Mouse (Mus musculus) Patski (cell line): ENCODE measurements around the gene Gm8271. TPM values are rescaled to one million over a fixed set of nuclear protein-coding genes. Genes with fewer than 3 reads are reported as not detected.
"Not testable (repeated sequence)": the region's sequence is repeated elsewhere in the genome, so short reads cannot be mapped to it uniquely, and the experiment has no call there.

Experiments
- ATAC-seq: fragments of 100-300 bp; one replicate; pipeline ENCODE4 v1.8.0; 2021
- CTCF ChIA-PET: fragments of 350-600 bp; sonication (Branson Sonifier 250); formaldehyde crosslinking; loops from one replicate; lab custom pipeline; 2022; ENCODE audit warnings: inconsistent platforms; lab: Charles Lee
- POLR2A ChIA-PET: fragments of 350-600 bp; sonication (Branson Sonifier 250); formaldehyde crosslinking; loops from one replicate; lab custom pipeline; 2022; ENCODE audit warnings: antibody characterized with exemption, inconsistent platforms; lab: Charles Lee
- DNase-seq: peaks from one replicate; pipeline ENCODE4 v3.0.0-alpha.2; 2011; ENCODE audit warnings: low read depth, low spot score
- H3K27me3 ChIP-seq: fragments of 371-371 bp; one replicate; pipeline ENCODE4 v1.5.1; 2021
- in situ Hi-C: fragments of 300-500 bp; cut with MboI; formaldehyde crosslinking; loops from 3 replicates; pipeline ENCODE4 v1.11.1; 2018; ENCODE audit warnings: low pct_unique_long_range_greater_than_20kb, mixed read lengths
- polyA plus RNA-seq: library from polyadenylated mRNA; unstranded; gene quantifications from one replicate; pipeline ENCODE4 v1.2.3, GENCODE M21; 2021

Gene Gm8271
- polyA plus RNA-seq = not detected

DNA sequence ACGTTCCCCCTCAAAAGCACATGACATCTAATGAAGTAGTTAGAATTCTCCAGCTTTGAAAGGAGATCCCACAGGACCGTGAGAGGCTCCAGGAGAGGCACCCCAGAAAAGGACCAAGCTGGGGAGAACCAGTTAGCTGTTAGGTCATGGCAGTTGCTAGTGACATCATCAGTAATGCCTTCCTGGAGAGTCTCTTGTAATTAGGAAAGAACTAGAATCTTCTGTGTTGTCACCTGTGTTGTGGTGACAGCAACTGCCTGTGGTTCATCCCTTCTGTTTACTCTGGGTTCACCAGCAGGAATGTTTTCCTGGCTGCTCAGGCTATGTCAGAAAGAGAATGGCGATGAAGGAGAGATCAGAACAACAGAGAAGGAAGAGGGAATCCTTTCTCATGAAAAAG, at the start of gene Gm8271:
Gene Gm8271 (plus strand): TSS at position 301 of the 400 bp plus-strand sequence.
- ATAC-seq, CTCF ChIA-PET, in situ Hi-C loops, H3K27me3 ChIP-seq, POLR2A ChIA-PET, DNase-seq: not testable (repeated sequence)

DNA sequence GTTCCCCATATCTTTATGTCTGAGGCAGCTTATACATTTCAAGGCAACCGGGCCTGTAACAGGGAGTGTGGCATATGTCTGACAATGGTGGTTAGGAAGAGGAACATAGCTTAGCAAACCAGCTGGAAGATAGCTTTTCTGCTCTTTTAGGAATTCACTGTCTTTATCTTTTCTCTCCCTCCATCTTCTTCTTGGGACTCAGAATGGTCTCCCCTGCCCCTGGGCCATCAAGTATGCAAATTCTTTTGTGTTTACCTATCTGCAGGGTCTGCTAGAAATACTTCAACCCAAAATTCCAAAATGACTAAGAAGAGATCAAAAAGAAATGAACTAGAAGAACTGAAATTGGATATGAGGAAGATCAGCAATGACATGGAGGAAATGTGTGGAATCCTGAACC, 21.4 kb upstream of the Gm8271 start, which contains the start of gene Gm3317:
Gene Gm3317 (plus strand): TSS at position 301 of the 400 bp plus-strand sequence.
- in situ Hi-C loops, POLR2A ChIA-PET, ATAC-seq, DNase-seq, CTCF ChIA-PET, H3K27me3 ChIP-seq: not testable (repeated sequence)

Other genes starting within 250 kb of the Gm8271 start
- not detected for gene Gm8297, start 201.9 kb upstream of the Gm8271 start, polyA plus RNA-seq
- gene Gm3298, start 169.9 kb upstream of the Gm8271 start, polyA plus RNA-seq = not detected
- gene 4930555G01Rik, start 135.2 kb upstream of the Gm8271 start, polyA plus RNA-seq = not detected
- gene Gm8281, start 114.8 kb upstream of the Gm8271 start, polyA plus RNA-seq = not detected
- not detected for gene Gm8279, start 54.3 kb upstream of the Gm8271 start, polyA plus RNA-seq
- gene Gm3317, start 21.3 kb upstream of the Gm8271 start, polyA plus RNA-seq = not detected
- gene Gm3526, start 74.8 kb downstream of the Gm8271 start, polyA plus RNA-seq = not detected
- not detected for gene Gm3542, start 149.1 kb downstream of the Gm8271 start, polyA plus RNA-seq
- not detected for gene Gm3500, start 203.3 kb downstream of the Gm8271 start, polyA plus RNA-seq